Mouse (Mus musculus) neutrophil, adult 83 days (primary cell): ENCODE data around the gene Gm12790. TPM values are rescaled to one million over a fixed set of nuclear protein-coding genes. Genes with fewer than 3 reads are reported as not detected.

Experiments used
- total RNA-seq, 2 experiments: library from RNA; stranded (reverse); gene quantifications; one replicate each; pipeline ENCODE4 v1.2.4; 2023

Gm12790 gene
- not detected for total RNA-seq

DNA sequence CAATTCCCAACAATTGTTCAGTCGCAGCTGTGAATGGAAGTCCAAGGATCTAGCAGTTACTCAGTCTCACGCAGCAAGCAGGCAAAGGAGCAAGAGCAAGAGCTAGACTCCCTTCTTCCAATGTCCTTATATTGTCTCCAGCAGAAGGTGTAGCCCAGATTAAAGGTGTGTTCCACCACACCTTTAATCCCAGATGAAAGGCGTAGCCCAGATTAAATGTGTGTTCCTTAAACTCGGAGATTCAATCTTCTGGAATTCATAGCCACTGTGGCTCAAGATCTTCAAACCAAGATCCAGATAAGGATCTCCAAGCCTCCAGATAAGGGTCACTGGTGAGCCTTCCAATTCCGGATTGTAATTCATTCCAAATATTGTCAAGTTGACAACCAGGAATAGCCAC is at the start of gene Gm12790:
TSS of gene Gm12790 (minus strand) at position 101 of the 400 bp plus-strand sequence.

DNA sequence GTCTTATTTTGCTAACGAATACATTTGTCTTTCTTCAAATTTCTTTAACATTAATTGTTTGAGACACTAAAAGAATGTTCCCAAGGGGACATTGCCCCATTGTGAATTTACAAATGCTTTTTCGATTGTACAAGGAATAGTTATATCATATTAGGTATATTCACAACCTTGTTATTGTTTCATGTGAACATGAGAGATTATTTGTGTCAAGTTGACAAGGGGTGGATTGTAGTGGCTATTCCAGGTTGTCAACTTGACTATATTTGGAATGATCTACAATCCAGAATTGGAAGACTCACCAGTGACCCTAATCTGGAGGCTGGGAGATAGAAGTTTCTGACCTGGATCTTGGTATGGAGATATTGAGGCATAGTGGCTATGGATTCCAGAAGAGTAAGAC is 5.5 kb upstream of the Gm12790 start, which contains the start of gene Gm12789:
TSS of gene Gm12789 (plus strand) at position 301 of the 400 bp plus-strand sequence.

DNA sequence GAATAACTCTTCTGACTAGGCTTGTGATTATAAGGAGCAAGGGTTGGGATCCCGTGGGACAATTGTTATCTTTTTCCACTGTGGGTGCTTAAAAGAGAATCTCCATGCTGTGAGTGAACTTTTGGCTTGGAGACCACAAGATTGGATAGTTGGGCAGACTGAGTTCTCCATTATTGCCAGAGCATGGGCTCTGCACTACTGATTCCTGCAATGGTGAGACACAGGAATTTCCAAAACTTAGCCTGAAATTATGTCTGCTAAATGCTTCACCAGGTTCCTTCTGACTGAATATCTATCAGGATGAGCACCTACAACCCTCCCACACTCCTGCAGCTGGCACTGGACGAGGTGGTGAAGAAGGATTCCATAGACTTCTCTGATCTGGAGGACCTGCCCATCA is 40.7 kb downstream of the Gm12790 start, which contains the start of gene Gm12794:
TSS of gene Gm12794 (plus strand) at position 301 of the 400 bp plus-strand sequence.

Other genes with a start within 250 kb of the Gm12790 start
- not detected for gene B020004J07Rik, start 137.0 kb downstream of the Gm12790 start, total RNA-seq
- not detected for gene C130073F10Rik, start 87.3 kb downstream of the Gm12790 start, total RNA-seq
- not detected for gene Gm12800, start 71.9 kb downstream of the Gm12790 start, total RNA-seq
- not detected for gene Gm12794, start 40.6 kb downstream of the Gm12790 start, total RNA-seq
- gene Gm12789, start 5.6 kb upstream of the Gm12790 start, total RNA-seq, result not detected
- gene Pde4b, start 106.5 kb upstream of the Gm12790 start, total RNA-seq, result 10 to 100 TPM; 30.8 to 39.1 TPM